Comparison of ENCODE assay signal across 13 mouse cellular contexts in genomic region chr2:80570656-80571055, GRCm38 (mm10).
"Had no signal": no experiment of that assay in that cellular context is flagged by ENCODE, and none has a peak within 500 bp of the region (broad histone marks: within the 10 kb centered on the region; RNA-seq: fewer than 3 reads in every experiment).

No protein-coding gene starts in this region.

- H3K4me3 ChIP-seq: liver, embryonic 15.5 days; midbrain, embryonic 10.5 days; myocyte; neural tube, embryonic 15.5 days had no signal

- DNase-seq: kidney, adult 8-10 months; layer of hippocampus, adult 9-11 months; lung, embryonic 14.5 days; lung, postnatal 14 days; midbrain, embryonic 14.5 days; right cerebral cortex, adult 18-20 months; right cerebral cortex, postnatal 25 days; thymus, postnatal 36 days had no signal

- H3K27ac ChIP-seq: liver, embryonic 15.5 days; macrophage; midbrain, embryonic 10.5 days; neural tube, embryonic 15.5 days had no signal
